Mouse (Mus musculus): ENCODE results near the gene Fam184a. TPM values are rescaled to one million over a fixed set of nuclear protein-coding genes. Genes with fewer than 3 reads are reported as not detected.
A peak's percentile ranks its signal among the peaks of the same experiment; 100 is the strongest.

The Fam184a gene
- total and polyA plus RNA-seq, 2 experiments from 2014 or later: 14.6 to 14.7 TPM

- Histone ChIP-seq H3K27me3 (ENCODE audit: insufficient read depth, low read length) (no peaks in the 10 kb centered on the region), H3K9me3 (ENCODE audit: low read length) (no peaks in the 10 kb centered on the region), H3K27ac (ENCODE audit: low read depth, low read length) (no peak overlapping the region), H3K9ac (replicated peaks; ENCODE audit: low read length, poor library complexity, severe bottlenecking) (no peak overlapping the region), H3K4me1 (ENCODE audit: insufficient read depth, low read length) (peaks cover 3% of the 10 kb centered on the region; the same call in 1 of the 2 replicates), H3K36me3 (ENCODE audit: insufficient read depth, low read length) (peaks cover 3% of the 10 kb centered on the region; the same call in 1 of the 2 replicates), H3K4me3 (ENCODE audit: low read depth, low read length) (no peak overlapping the region), H3K4me2 (ENCODE audit: low read depth, low read length, poor library complexity, severe bottlenecking) (peak overlapping the region; percentile 23; the same call in 1 of the 2 replicates)
- ATAC-seq (ENCODE audit: low FRiP score): no peak
- DNase-seq (ENCODE audit: low spot score): no peak
- no peak for TF ChIP-seq CTCF (IDR thresholded peaks at IDR 0.05)
- 53% methylated on average over 5 of the region's 5 CpGs for WGBS
These were observed 152.1 kb downstream of the Fam184a start for GRCm38 (mm10) chr10:53598821-53599220.

- H3K4me3 ChIP-seq (ENCODE audit: low read depth, low read length): peak overlapping the region; percentile 86
- peak overlapping the region; percentile 73 for H3K4me2 ChIP-seq (ENCODE audit: low read depth, low read length, poor library complexity, severe bottlenecking)
- H3K9ac ChIP-seq (replicated peaks; ENCODE audit: low read length, poor library complexity, severe bottlenecking): peak overlapping the region; percentile 75
- no peaks in the 10 kb centered on the region for H3K27me3 ChIP-seq (ENCODE audit: insufficient read depth, low read length)
- no peaks in the 10 kb centered on the region for H3K9me3 ChIP-seq (ENCODE audit: low read length)
- peak; percentile 35; the same call in 1 of the 2 replicates for ATAC-seq (ENCODE audit: low FRiP score)
- peak overlapping the region; percentile 98 for H3K27ac ChIP-seq (ENCODE audit: low read depth, low read length)
- DNase-seq (ENCODE audit: low spot score): peak; percentile 27
- no peaks in the 10 kb centered on the region for H3K36me3 ChIP-seq (ENCODE audit: insufficient read depth, low read length)
- peaks cover 3% of the 10 kb centered on the region; the same call in 1 of the 2 replicates for H3K4me1 ChIP-seq (ENCODE audit: insufficient read depth, low read length)
- WGBS: under 1% methylated on average over 78 of the region's 99 CpGs
- TF ChIP-seq CTCF (IDR thresholded peaks at IDR 0.05): no peak
These were observed 153.6 kb downstream of the Fam184a start for GRCm38 (mm10) chr10:53597121-53597881.

GRCm38 (mm10) chr10:53596677-53597120, 154.2 kb downstream of the Fam184a start, which contains the start of gene Asf1a:
Asf1a (plus strand) TSS chr10:53596757.
- H3K4me3 ChIP-seq (ENCODE audit: low read depth, low read length): peak within 1 kb of the TSS; percentile 86
- H3K9ac ChIP-seq (replicated peaks; ENCODE audit: low read length, poor library complexity, severe bottlenecking): peak within 1 kb of the TSS; percentile 75
- peak; percentile 81 for TF ChIP-seq CTCF (IDR thresholded peaks at IDR 0.05)
- H3K27ac ChIP-seq (ENCODE audit: low read depth, low read length): peak within 1 kb of the TSS; percentile 98
- peak; percentile 97 for ATAC-seq (ENCODE audit: low FRiP score)
- peak; percentile 97 for DNase-seq (ENCODE audit: low spot score)
- H3K4me1 ChIP-seq (ENCODE audit: insufficient read depth, low read length): peaks cover 3% of the 10 kb centered on the region; the same call in 1 of the 2 replicates
- no peaks in the 10 kb centered on the region for H3K27me3 ChIP-seq (ENCODE audit: insufficient read depth, low read length)
- H3K4me2 ChIP-seq (ENCODE audit: low read depth, low read length, poor library complexity, severe bottlenecking): peak within 1 kb of the TSS; percentile 73
- no peaks in the 10 kb centered on the region for H3K36me3 ChIP-seq (ENCODE audit: insufficient read depth, low read length)
- under 1% methylated on average over 35 of the region's 52 CpGs for WGBS
- H3K9me3 ChIP-seq (ENCODE audit: low read length): no peaks in the 10 kb centered on the region

DNA sequence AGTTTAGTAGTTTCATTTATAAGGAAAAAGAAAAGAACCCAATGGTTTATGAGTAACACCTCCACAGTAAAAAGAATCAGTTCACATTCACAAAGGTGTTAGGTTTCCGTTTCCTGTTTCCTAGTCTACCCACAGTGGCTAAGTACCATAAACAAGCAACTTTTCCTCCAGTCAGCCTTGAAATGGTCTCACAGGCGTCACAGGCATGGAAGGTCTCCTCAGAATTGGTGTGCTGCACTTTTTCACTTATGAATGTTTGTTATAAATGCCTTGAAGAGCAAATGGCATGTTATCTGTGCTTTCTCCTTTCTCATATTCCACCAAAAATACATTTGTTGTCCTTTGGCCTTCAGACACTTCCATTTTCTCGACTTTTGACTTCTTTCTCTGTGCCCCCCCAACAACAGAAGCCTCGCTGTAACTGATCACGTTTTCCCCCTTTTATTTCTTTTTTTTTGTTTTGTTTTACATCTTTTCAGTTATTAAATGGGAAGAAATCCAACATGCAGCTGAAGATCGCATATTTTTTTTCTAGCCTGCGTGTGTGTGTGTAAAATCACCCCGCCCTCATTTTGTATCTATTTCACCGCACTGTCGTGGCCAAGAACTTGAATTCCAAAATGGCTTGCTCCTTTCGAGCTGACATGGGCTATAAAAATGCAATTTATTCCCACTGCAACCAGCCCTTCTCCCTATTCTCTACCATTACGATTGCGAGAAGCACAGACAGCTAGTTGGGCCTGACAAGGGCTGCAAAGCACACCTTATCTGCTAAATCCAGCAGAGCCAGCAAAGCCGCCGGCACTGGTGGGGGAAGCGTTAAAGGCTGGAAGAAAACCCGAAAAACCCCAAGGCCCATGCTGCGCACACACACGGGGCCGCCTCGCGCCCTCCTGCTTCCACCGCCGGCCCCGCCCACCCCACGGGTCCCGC, 154.9 kb downstream of the Fam184a start:
- no peak for TF ChIP-seq CTCF (IDR thresholded peaks at IDR 0.05)
- peak; percentile 55 for ATAC-seq (ENCODE audit: low FRiP score)
- H3K4me1 ChIP-seq (ENCODE audit: insufficient read depth, low read length): peaks cover 3% of the 10 kb centered on the region; the same call in 1 of the 2 replicates
- H3K4me3 ChIP-seq (ENCODE audit: low read depth, low read length): peak overlapping the region; percentile 86
- DNase-seq (ENCODE audit: low spot score): no peak
- H3K9ac ChIP-seq (replicated peaks; ENCODE audit: low read length, poor library complexity, severe bottlenecking): peak overlapping the region; percentile 71
- H3K27ac ChIP-seq (ENCODE audit: low read depth, low read length): peak overlapping the region; percentile 98
- H3K4me2 ChIP-seq (ENCODE audit: low read depth, low read length, poor library complexity, severe bottlenecking): peak overlapping the region; percentile 51
- no peaks in the 10 kb centered on the region for H3K36me3 ChIP-seq (ENCODE audit: insufficient read depth, low read length)
- no peaks in the 10 kb centered on the region for H3K27me3 ChIP-seq (ENCODE audit: insufficient read depth, low read length)
- H3K9me3 ChIP-seq (ENCODE audit: low read length): no peaks in the 10 kb centered on the region
- WGBS: 8% methylated on average over 20 of the region's 27 CpGs

DNA sequence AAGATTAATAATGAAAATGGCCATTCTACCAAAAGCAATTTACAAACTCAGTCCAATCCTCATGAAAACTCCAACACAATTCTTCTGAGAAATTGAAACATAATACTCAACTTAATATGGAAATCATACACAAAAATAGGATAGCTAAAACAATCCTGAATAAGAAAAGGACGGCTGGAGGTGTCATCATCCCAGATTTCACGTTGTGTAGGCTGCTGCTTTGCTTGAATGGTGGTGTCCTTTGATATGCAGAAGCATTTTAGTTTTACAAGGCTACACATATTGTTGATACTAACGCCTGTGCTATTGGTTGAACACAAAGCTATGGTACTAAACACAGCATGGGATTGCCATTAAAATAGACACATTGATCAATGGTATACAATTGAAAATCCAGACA, 165.1 kb downstream of the Fam184a start:
- no peak overlapping the region for H3K4me2 ChIP-seq (ENCODE audit: low read depth, low read length, poor library complexity, severe bottlenecking)
- H3K9ac ChIP-seq (replicated peaks; ENCODE audit: low read length, poor library complexity, severe bottlenecking): no peak overlapping the region
- WGBS: 67% methylated on average over 3 of the region's 3 CpGs
- H3K4me3 ChIP-seq (ENCODE audit: low read depth, low read length): no peak overlapping the region
- H3K27me3 ChIP-seq (ENCODE audit: insufficient read depth, low read length): no peaks in the 10 kb centered on the region
- DNase-seq (ENCODE audit: low spot score): no peak
- TF ChIP-seq CTCF (IDR thresholded peaks at IDR 0.05): no peak
- H3K36me3 ChIP-seq (ENCODE audit: insufficient read depth, low read length): no peaks in the 10 kb centered on the region
- H3K4me1 ChIP-seq (ENCODE audit: insufficient read depth, low read length): no peaks in the 10 kb centered on the region
- no peak for ATAC-seq (ENCODE audit: low FRiP score)
- H3K27ac ChIP-seq (ENCODE audit: low read depth, low read length): no peak overlapping the region
- no peaks in the 10 kb centered on the region for H3K9me3 ChIP-seq (ENCODE audit: low read length)

Other genes starting within 250 kb of the Fam184a start
- gene Asf1a, start 154.4 kb downstream of the Fam184a start, total RNA-seq (2014; rRNA removed): 27.3 and 39.7 TPM in 2 replicates
- 50.8 and 51.8 TPM in 2 replicates for gene Asf1a, start 154.4 kb downstream of the Fam184a start, polyA plus RNA-seq (2015; fragmentation: Nextera tagmentation; extraction: Ambion mirVana)
- 3.1 and 5.9 TPM in 2 replicates for gene Mcm9, start 120.7 kb downstream of the Fam184a start, total RNA-seq (2014; rRNA removed)
- gene Mcm9, start 120.7 kb downstream of the Fam184a start, polyA plus RNA-seq (2015; fragmentation: Nextera tagmentation; extraction: Ambion mirVana): 4.6 and 5.7 TPM in 2 replicates